Comparison of ENCODE assay signal across 10 mouse cellular contexts in genomic region chr7:38074920-38075319, GRCm38 (mm10). TPM values are rescaled to one million over a fixed set of nuclear protein-coding genes. Genes with fewer than 3 reads are reported as not detected.
DNase-seq lines count a peak whose midpoint lies in the region; ATAC-seq lines count a peak whose summit lies in the region.
"Had no signal": no experiment of that assay in that cellular context is flagged by ENCODE, and none has a peak within 500 bp of the region (broad histone marks: within the 10 kb centered on the region; RNA-seq: fewer than 3 reads in every experiment).

No protein-coding gene starts in this region.

- no peak for ATAC-seq in kidney, embryonic 16.5 days (ENCODE audit: low FRiP score, low TSS enrichment)
- peak; percentile 32 for ATAC-seq in forebrain, embryonic 11.5 days (replicated peaks; ENCODE audit: low FRiP score)
- ATAC-seq in hindbrain, embryonic 16.5 days: peak; percentile 53
- ATAC-seq in neural tube, embryonic 12.5 days (ENCODE audit: low FRiP score, low read depth): peak; percentile 38; the same call in 1 of the 2 replicates

- no peaks in the 10 kb centered on the region for H3K36me3 ChIP-seq in kidney, embryonic 16.5 days (ENCODE audit: insufficient read depth, low read length)
- no peaks in the 10 kb centered on the region for H3K36me3 ChIP-seq in forebrain, embryonic 11.5 days (ENCODE audit: control insufficient read depth, insufficient read depth, low read length)
- no peaks in the 10 kb centered on the region for H3K36me3 ChIP-seq in hindbrain, embryonic 16.5 days (ENCODE audit: control insufficient read depth, insufficient read depth, low read length)
- no peaks in the 10 kb centered on the region for H3K36me3 ChIP-seq in neural tube, embryonic 12.5 days
- H3K36me3 ChIP-seq: G1E had no signal

- H3K4me3 ChIP-seq in kidney, embryonic 16.5 days (ENCODE audit: low read length): no peak overlapping the region; the same call in 1 of the 2 replicates
- no peak overlapping the region for H3K4me3 ChIP-seq in forebrain, embryonic 11.5 days (ENCODE audit: low read depth, low read length)
- H3K4me3 ChIP-seq in hindbrain, embryonic 16.5 days (ENCODE audit: low read length): peak overlapping the region; percentile 23
- H3K4me3 ChIP-seq in neural tube, embryonic 12.5 days: peak overlapping the region; percentile 11; the same call in 1 of the 2 replicates

- 55% methylated on average over 10 of the region's 10 CpGs for WGBS in kidney, embryonic 16.5 days
- 33% methylated on average over 10 of the region's 10 CpGs for WGBS in forebrain, embryonic 11.5 days
- WGBS in hindbrain, embryonic 16.5 days: 32% methylated on average over 9 of the region's 10 CpGs
- 45% methylated on average over 10 of the region's 10 CpGs for WGBS in neural tube, embryonic 12.5 days

- peaks cover 3% of the 10 kb centered on the region; the same call in 1 of the 2 replicates for H3K27me3 ChIP-seq in kidney, embryonic 16.5 days (ENCODE audit: insufficient read depth, low read length)
- peaks cover 4% of the 10 kb centered on the region; the same call in 1 of the 2 replicates for H3K27me3 ChIP-seq in forebrain, embryonic 11.5 days (ENCODE audit: control insufficient read depth, insufficient read depth, low read length)
- no peaks in the 10 kb centered on the region for H3K27me3 ChIP-seq in hindbrain, embryonic 16.5 days (replicated peaks; ENCODE audit: control insufficient read depth, insufficient read depth, low read length)
- no peaks in the 10 kb centered on the region for H3K27me3 ChIP-seq in neural tube, embryonic 12.5 days (replicated peaks)

- 0 out of 2 replicates have a peak overlapping the region, but pooled peaks have one; percentile 16 for H3K9ac ChIP-seq in kidney, embryonic 16.5 days (replicated peaks; ENCODE audit: low read length)
- H3K9ac ChIP-seq in forebrain, embryonic 11.5 days (ENCODE audit: low read length): no peak overlapping the region
- peak overlapping the region; percentile 54 for H3K9ac ChIP-seq in hindbrain, embryonic 16.5 days (ENCODE audit: low read depth, low read length)
- H3K9ac ChIP-seq in neural tube, embryonic 12.5 days: peak overlapping the region; percentile 29; the same call in 1 of the 2 replicates

- no peaks in the 10 kb centered on the region for H3K9me3 ChIP-seq in kidney, embryonic 16.5 days (ENCODE audit: low read length)
- no peaks in the 10 kb centered on the region for H3K9me3 ChIP-seq in forebrain, embryonic 11.5 days (ENCODE audit: control insufficient read depth, low read length)
- H3K9me3 ChIP-seq in hindbrain, embryonic 16.5 days (ENCODE audit: control insufficient read depth, low read length): no peaks in the 10 kb centered on the region
- H3K9me3 ChIP-seq in neural tube, embryonic 12.5 days: no peaks in the 10 kb centered on the region
- H3K9me3 ChIP-seq: G1E had no signal

- no peak overlapping the region for H3K27ac ChIP-seq in kidney, embryonic 16.5 days (ENCODE audit: low read length)
- no peak overlapping the region for H3K27ac ChIP-seq in forebrain, embryonic 11.5 days (ENCODE audit: low read depth, low read length)
- H3K27ac ChIP-seq in hindbrain, embryonic 16.5 days (ENCODE audit: low read depth, low read length): no peak overlapping the region
- H3K27ac ChIP-seq in neural tube, embryonic 12.5 days: no peak overlapping the region

- H3K4me1 ChIP-seq in kidney, embryonic 16.5 days (ENCODE audit: insufficient read depth, low read length): 0 out of 2 replicates have a peak, but pooled peaks cover 6% of the 10 kb centered on the region
- H3K4me1 ChIP-seq in forebrain, embryonic 11.5 days (replicated peaks; ENCODE audit: control insufficient read depth, insufficient read depth, low read length): peaks cover 6% of the 10 kb centered on the region; the same call in 1 of the 2 replicates
- peaks cover 7% of the 10 kb centered on the region for H3K4me1 ChIP-seq in hindbrain, embryonic 16.5 days (ENCODE audit: control insufficient read depth, insufficient read depth, low read depth, low read length)
- H3K4me1 ChIP-seq in neural tube, embryonic 12.5 days: peaks cover 13% of the 10 kb centered on the region

- peak overlapping the region; percentile 45 for H3K4me2 ChIP-seq in kidney, embryonic 16.5 days (replicated peaks; ENCODE audit: low read depth, low read length)
- H3K4me2 ChIP-seq in forebrain, embryonic 11.5 days (ENCODE audit: low read depth, low read length, severe bottlenecking): peak overlapping the region; percentile 42
- H3K4me2 ChIP-seq in hindbrain, embryonic 16.5 days (ENCODE audit: low read length): peak overlapping the region; percentile 48
- peak overlapping the region; percentile 57 for H3K4me2 ChIP-seq in neural tube, embryonic 12.5 days (replicated peaks)

- DNase-seq in kidney, postnatal 36 days: no peak
- DNase-seq in forebrain, embryonic 11.5 days (ENCODE audit: low spot score): no peak
- DNase-seq in cerebellum, adult 9-10 months: no peak
- no peak for DNase-seq in layer of hippocampus, postnatal 14 days (ENCODE audit: low spot score in 2 of 2)
- no peak for DNase-seq in left cerebral cortex, adult 11 months (ENCODE audit: low spot score)
- DNase-seq: cerebellum, adult 11-12 months had no signal

RNA-seq across cellular contexts. Expression of gene Ccne1, which starts 32.4 kb away (rescaled TPM):
- 59.9 and 63.7 TPM in 2 replicates for polyA plus RNA-seq in kidney, embryonic 16.5 days (2015; fragmentation: Nextera tagmentation; extraction: Ambion mirVana)
- 68.6 and 71.1 TPM in 2 replicates for polyA plus RNA-seq in forebrain, embryonic 11.5 days (2014; fragmentation: Nextera tagmentation; extraction: Ambion mirVana)
- polyA plus RNA-seq in hindbrain, embryonic 16.5 days (2015; fragmentation: Nextera tagmentation; extraction: Ambion mirVana): 20.2 and 20.8 TPM in 2 replicates
- 40.9 and 41.2 TPM in 2 replicates for polyA plus RNA-seq in neural tube, embryonic 12.5 days (2016; fragmentation: Nextera tagmentation; extraction: Ambion mirVana)
- total RNA-seq in layer of hippocampus, postnatal 14 days (2021): 10 to 100 TPM; 10.4 to 10.8 TPM

RNA-seq across cellular contexts. Expression of gene Uri1, which starts 51.6 kb away (rescaled TPM):
- 42.0 and 43.9 TPM in 2 replicates for polyA plus RNA-seq in kidney, embryonic 16.5 days (2015; fragmentation: Nextera tagmentation; extraction: Ambion mirVana)
- 50.5 and 51.4 TPM in 2 replicates for polyA plus RNA-seq in forebrain, embryonic 11.5 days (2014; fragmentation: Nextera tagmentation; extraction: Ambion mirVana)
- 31.5 and 35.3 TPM in 2 replicates for polyA plus RNA-seq in hindbrain, embryonic 16.5 days (2015; fragmentation: Nextera tagmentation; extraction: Ambion mirVana)
- 42.6 and 45.5 TPM in 2 replicates for polyA plus RNA-seq in neural tube, embryonic 12.5 days (2016; fragmentation: Nextera tagmentation; extraction: Ambion mirVana)
- total RNA-seq in layer of hippocampus, postnatal 14 days (2021): 10 to 100 TPM; 45.4 to 48.4 TPM

Comparison
In these comparisons a context has a peak if more than half of its experiments do, and no peak if none do; other contexts are left out.
1. H3K4me3 ChIP-seq: peak in hindbrain, embryonic 16.5 days (single experiment) and neural tube, embryonic 12.5 days (single experiment); none in kidney, embryonic 16.5 days (single experiment) and forebrain, embryonic 11.5 days (single experiment).
2. Peak in every context shown above with its lines, with median percentiles within 50 percentile points of each other: H3K4me2 ChIP-seq.